Mouse (Mus musculus) stomach, embryonic 14.5 days (tissue): Measurements from ENCODE around the gene Mymk. TPM values are rescaled to one million over a fixed set of nuclear protein-coding genes. Genes with fewer than 3 reads are reported as not detected.

Source experiments
- ATAC-seq: fragments of 200-750 bp; cut with Nextera tagmentation; 2 replicates; pipeline ENCODE4 v1.8.0; 2017; ENCODE audit warnings: low read depth, moderate TSS enrichment; ENCODE audit not compliant: insufficient number of reproducible peaks, insufficient read depth, low FRiP score
- H3K27ac ChIP-seq: fragments of 300-500 bp; sonication (generic); 2 replicates; pipeline ENCODE4 v1.5.1; 2014; ENCODE audit warnings: mild to moderate bottlenecking, low read length, moderate library complexity, mixed read lengths
- H3K27me3 ChIP-seq: fragments of 300-500 bp; sonication (generic); 2 replicates; pipeline ENCODE4 v1.6.1; 2014; ENCODE audit warnings: low read length, control low read depth, mixed read lengths; ENCODE audit not compliant: control insufficient read depth, insufficient read depth
- H3K36me3 ChIP-seq: fragments of 300-500 bp; sonication (generic); 2 replicates; pipeline ENCODE4 v1.6.1; 2014; ENCODE audit warnings: mild to moderate bottlenecking, control low read depth, low read length, moderate library complexity, mixed read lengths; ENCODE audit not compliant: control insufficient read depth, insufficient read depth
- H3K4me1 ChIP-seq: fragments of 300-500 bp; sonication (generic); 2 replicates; pipeline ENCODE4 v1.6.1; 2014; ENCODE audit warnings: low read length, control low read depth, mixed read lengths; ENCODE audit not compliant: control insufficient read depth, insufficient read depth
- H3K4me2 ChIP-seq: fragments of 300-500 bp; sonication (generic); replicated peaks from 2 replicates; pipeline ENCODE4 v1.6.1; 2014; ENCODE audit warnings: low read depth, low read length, control low read depth
- H3K4me3 ChIP-seq: fragments of 300-500 bp; sonication (generic); 2 replicates; pipeline ENCODE4 v1.5.1; 2014; ENCODE audit warnings: low read depth, low read length, control low read depth
- H3K9ac ChIP-seq: fragments of 300-500 bp; sonication (generic); replicated peaks from 2 replicates; pipeline ENCODE4 v1.6.1; 2014; ENCODE audit warnings: low read depth, mild to moderate bottlenecking, control low read depth, low read length, moderate library complexity, mixed read lengths
- H3K9me3 ChIP-seq: fragments of 300-500 bp; sonication (generic); 2 replicates; pipeline ENCODE4 v1.6.1; 2016; ENCODE audit warnings: low read depth, low read length, control low read depth; ENCODE audit not compliant: control insufficient read depth
- WGBS: fragments of 180-500 bp; shearing (Covaris S2); extraction: QIAGEN DNeasy Blood & Tissue Kit; methylation state at CpG from one replicate; pipeline ENCODE4 v1.1.7; 2014; 5-methylcytosine and 5-hydroxymethylcytosine counted together
- polyA plus RNA-seq: library from polyadenylated mRNA; unstranded; fragments of >200 nt; fragmentation: Nextera tagmentation; extraction: Ambion mirVana; gene quantifications from 2 replicates; pipeline ENCODE4 v1.2.1, GENCODE M21; 2014

Mymk gene
- polyA plus RNA-seq, 1 experiment from 2014 or later: not detected

DNA sequence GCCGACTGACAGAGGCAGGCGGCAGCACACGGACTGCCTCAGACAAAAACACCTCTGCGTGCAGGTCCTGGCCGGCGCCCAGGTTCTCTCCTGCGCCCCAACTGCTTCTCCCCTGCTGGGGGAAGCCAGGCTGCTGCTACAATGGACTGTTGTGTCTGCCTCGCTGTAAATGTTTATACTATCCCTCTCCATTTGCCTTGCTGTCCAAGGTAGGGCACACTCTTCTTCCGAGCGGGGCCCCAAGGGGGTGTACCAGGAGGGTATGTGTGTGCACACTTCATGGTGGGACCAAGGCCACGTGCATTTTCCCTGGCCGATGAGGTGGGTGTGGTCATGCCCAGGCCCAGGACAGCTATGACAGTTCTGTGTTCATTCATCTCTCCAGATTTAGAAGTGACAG is 13.2 kb downstream of the Mymk start:
- ATAC-seq: no peak
- no peaks in the 10 kb centered on the region for H3K36me3 ChIP-seq
- H3K4me1 ChIP-seq: peaks cover 7% of the 10 kb centered on the region; the same call in 1 of the 2 replicates
- no peak overlapping the region for H3K4me2 ChIP-seq
- H3K27me3 ChIP-seq: no peaks in the 10 kb centered on the region
- H3K4me3 ChIP-seq: no peak overlapping the region
- no peak overlapping the region for H3K27ac ChIP-seq
- H3K9me3 ChIP-seq: no peaks in the 10 kb centered on the region
- no peak overlapping the region for H3K9ac ChIP-seq
- 19% methylated on average over 12 of the region's 12 CpGs for WGBS

DNA sequence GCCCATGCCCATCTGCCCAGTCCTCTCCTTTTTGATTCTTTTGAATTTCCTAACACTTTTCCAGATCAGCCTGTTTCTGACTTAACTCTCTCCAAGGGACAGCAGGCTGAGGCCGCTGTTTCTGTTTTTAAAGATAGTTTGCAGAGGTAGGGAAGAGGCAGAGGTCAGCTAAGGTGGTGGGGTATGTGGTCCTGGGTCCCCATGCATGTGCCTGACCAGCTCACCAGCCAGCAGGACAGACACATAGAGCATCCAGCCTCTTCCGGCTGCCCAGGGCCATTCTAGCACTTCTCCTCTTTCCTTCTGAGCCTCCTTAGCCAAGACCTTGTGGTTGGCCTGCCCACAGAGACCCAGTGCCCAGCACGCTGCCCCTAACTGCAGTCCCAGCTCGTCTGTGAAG is 13.7 kb downstream of the Mymk start:
- Histone ChIP-seq H3K9me3 (no peaks in the 10 kb centered on the region), H3K4me2 (no peak overlapping the region)
- WGBS: 42% methylated on average over 4 of the region's 4 CpGs

DNA sequence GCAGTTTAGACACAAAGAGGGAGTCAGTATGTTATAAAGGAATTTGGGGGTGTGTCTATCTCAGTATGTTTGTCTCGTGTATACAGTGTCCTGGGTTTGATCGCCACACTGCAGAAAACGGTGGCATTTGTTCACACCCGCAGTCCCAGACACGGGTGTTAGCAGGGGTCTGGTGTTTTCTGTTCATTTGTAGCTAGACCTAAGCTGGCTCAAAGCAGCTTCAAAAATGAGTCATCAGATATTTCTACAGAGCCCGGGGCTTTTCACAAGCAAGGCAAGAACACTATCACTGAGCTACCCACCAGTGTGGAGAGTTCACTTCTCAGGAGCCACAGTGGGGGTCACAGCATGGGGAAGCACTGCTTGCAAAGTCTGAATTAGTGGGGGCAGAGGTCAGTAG is 22.6 kb downstream of the Mymk start:
- WGBS: 50% methylated on average over 6 of the region's 6 CpGs
- H3K9me3 ChIP-seq: no peaks in the 10 kb centered on the region
- H3K9ac ChIP-seq: no peak overlapping the region
- H3K36me3 ChIP-seq: no peaks in the 10 kb centered on the region
- ATAC-seq: no peak
- H3K27me3 ChIP-seq: no peaks in the 10 kb centered on the region
- H3K27ac ChIP-seq: no peak overlapping the region
- H3K4me3 ChIP-seq: no peak overlapping the region
- no peak overlapping the region for H3K4me2 ChIP-seq
- no peaks in the 10 kb centered on the region for H3K4me1 ChIP-seq

More for the DNA sequence above, 13.7 kb downstream of the Mymk start:
- H3K4me1 ChIP-seq: peaks cover 7% of the 10 kb centered on the region; the same call in 1 of the 2 replicates
- H3K27ac ChIP-seq: no peak overlapping the region
- no peak overlapping the region for H3K9ac ChIP-seq
- H3K27me3 ChIP-seq: no peaks in the 10 kb centered on the region
- no peaks in the 10 kb centered on the region for H3K36me3 ChIP-seq
- ATAC-seq: no peak
- H3K4me3 ChIP-seq: no peak overlapping the region

DNA sequence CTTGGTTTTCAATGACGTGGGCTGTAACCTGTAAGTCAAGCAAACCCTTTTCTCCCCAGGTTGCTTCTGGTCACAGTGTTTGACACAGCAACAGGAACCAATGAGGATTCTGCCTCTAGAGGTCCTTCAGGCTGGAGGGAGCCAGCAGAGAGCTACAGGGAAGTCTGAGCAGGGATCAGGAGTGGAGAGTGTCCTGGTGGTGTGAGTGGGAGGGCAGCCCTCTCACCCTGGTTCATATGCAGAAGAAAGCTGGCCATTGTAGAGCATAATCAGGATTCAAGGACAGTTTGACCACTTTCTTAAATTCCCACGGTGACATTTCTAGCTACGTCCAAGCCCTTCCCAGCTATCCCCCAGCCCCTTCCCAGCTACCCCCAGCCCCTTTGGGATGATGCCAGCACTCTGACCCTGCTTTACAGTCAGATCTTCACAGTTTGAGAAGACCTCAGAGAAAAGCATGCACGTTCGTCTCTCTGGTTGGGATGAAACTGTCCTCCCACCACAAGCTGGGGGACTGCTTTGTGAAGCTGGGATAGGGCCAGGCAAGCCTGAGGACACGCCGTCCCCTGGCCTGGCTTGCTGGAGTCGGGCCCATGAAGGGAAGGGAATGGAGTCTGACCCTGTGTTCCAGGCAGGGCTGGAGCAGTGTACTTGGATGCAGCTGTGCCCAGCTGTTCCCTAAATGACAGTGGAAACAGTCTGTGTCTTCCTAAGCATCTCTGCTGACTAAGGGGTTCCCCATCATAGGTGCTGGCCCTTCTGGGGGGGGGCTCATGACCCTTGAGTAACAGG is 25.8 kb downstream of the Mymk start:
- WGBS: 53% methylated on average over 8 of the region's 8 CpGs
- Histone ChIP-seq H3K27me3 (no peaks in the 10 kb centered on the region), H3K9me3 (no peaks in the 10 kb centered on the region), H3K4me3 (no peak overlapping the region), H3K4me2 (no peak overlapping the region), H3K9ac (no peak overlapping the region; the same call in 1 of the 2 replicates), H3K36me3 (no peaks in the 10 kb centered on the region), H3K4me1 (no peaks in the 10 kb centered on the region), H3K27ac (peak overlapping the region; percentile 27; the same call in 1 of the 2 replicates)
- peak; percentile 62; the same call in 1 of the 2 replicates for ATAC-seq

DNA sequence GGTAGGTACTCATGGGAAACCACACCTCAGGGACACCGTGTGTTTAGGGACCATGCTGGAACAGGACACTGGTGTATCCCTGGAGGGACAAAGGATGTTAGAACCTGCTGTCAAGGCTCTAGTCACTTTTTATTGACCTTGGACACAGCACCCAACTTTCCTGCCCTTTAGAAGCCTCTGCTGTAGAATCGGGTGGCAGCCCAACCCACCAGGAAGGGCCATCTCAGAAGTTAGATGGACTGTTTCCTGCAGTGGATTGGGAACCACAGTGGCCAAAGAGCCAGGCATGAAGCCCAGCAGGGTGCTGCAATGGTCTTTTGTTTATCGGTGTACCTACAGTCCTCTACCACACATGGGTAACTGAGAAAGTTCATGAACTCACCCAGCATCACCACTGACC is 27.3 kb downstream of the Mymk start:
- Histone ChIP-seq H3K4me2 (no peak overlapping the region), H3K27ac (no peak overlapping the region), H3K27me3 (no peaks in the 10 kb centered on the region), H3K36me3 (no peaks in the 10 kb centered on the region), H3K4me1 (no peaks in the 10 kb centered on the region), H3K4me3 (no peak overlapping the region), H3K9ac (no peak overlapping the region), H3K9me3 (no peaks in the 10 kb centered on the region)
- 73% methylated on average over 3 of the region's 3 CpGs for WGBS
- ATAC-seq: no peak

DNA sequence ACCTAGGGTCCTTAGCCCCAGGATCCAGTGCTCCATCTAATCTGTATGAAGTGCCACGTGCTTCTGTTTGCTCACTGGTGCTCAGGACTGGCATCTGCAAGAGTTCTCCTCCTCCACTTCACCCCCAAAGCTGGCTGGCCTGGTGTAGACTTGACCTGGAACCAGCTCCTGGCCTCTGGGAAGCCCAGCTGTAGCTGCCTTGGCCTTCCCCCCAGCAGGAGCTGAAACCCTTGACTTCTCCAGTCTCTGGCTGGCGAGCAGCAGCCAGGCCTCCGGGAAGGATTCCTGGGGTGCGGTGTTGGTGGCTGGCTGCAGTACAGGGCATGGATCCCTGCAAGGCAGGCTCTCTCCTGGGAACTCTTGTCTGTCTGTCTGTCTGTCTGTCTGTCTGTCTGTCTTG is 27.8 kb downstream of the Mymk start:
- Histone ChIP-seq H3K9me3 (no peaks in the 10 kb centered on the region), H3K4me3 (no peak overlapping the region), H3K36me3 (no peaks in the 10 kb centered on the region), H3K27me3 (no peaks in the 10 kb centered on the region), H3K4me1 (no peaks in the 10 kb centered on the region), H3K27ac (no peak overlapping the region), H3K9ac (no peak overlapping the region), H3K4me2 (no peak overlapping the region)
- no peak for ATAC-seq
- 73% methylated on average over 4 of the region's 4 CpGs for WGBS

DNA sequence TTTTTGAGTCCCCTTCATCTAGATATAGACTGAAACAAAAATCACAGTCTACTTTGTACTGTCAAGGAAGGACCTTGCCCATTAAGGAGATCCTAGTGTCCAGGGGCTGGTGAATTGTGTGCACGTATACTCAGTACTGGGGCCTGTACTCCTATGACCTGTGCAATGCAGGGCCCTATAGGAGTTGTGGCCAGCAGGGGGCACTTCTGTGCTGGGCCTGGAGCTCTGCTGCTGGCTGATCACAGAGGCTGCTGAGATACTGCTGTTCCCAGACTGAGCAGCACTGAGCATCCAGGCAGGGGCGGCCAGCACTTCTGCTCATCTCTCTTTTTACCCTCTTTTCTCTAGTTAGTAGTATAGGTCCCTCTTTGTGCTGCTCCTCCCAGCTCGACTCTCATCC is 28.5 kb downstream of the Mymk start:
- H3K4me2 ChIP-seq: no peak overlapping the region
- no peak overlapping the region for H3K9ac ChIP-seq
- WGBS: 19% methylated on average over 3 of the region's 3 CpGs
- H3K36me3 ChIP-seq: no peaks in the 10 kb centered on the region
- no peaks in the 10 kb centered on the region for H3K27me3 ChIP-seq
- no peaks in the 10 kb centered on the region for H3K4me1 ChIP-seq
- no peaks in the 10 kb centered on the region for H3K9me3 ChIP-seq
- peak; percentile 66; the same call in 1 of the 2 replicates for ATAC-seq
- H3K4me3 ChIP-seq: no peak overlapping the region
- H3K27ac ChIP-seq: no peak overlapping the region

DNA sequence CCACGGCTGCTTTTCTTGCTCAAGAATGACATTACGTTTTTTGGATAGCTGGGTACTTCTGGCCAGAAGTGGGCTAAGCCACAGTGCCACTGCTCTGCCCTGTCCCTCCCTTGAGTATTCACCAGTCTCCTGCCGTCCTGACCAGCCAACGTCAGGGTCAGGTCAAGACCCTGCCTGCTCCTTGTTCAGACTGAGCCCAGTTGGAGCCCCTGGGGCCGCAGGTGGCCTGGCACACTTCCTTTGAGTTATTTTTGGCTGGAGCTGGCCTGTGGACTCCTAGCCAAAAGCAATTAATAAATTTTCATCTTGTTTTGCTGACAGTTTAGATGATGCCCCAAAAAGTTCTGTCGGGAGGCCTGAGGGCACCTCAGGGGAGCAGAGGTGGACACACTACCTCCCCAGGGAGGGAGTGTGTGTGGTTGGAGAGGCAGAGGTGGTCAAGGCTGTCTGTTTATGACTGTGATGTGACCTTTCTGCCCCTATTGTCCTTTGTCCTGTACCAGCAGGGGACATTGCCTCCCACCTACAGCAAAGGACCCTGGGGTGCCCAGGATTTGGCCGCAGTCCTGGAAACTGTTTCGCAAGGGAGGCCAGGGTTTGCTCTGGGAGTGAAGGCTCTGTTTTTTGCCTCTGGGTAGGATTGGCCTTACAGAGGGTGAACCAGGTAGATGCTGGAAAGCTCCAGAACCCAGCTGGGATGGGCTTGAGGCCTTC is 29.7 kb downstream of the Mymk start:
- no peaks in the 10 kb centered on the region for H3K9me3 ChIP-seq
- WGBS: 66% methylated on average over 8 of the region's 8 CpGs
- ATAC-seq: no peak
- H3K4me2 ChIP-seq: no peak overlapping the region
- no peak overlapping the region for H3K27ac ChIP-seq
- H3K9ac ChIP-seq: no peak overlapping the region
- H3K4me3 ChIP-seq: no peak overlapping the region
- no peaks in the 10 kb centered on the region for H3K27me3 ChIP-seq
- no peaks in the 10 kb centered on the region for H3K36me3 ChIP-seq
- no peaks in the 10 kb centered on the region for H3K4me1 ChIP-seq
